Mouse (Mus musculus) adrenal gland, postnatal 14 days (tissue): Measurements from ENCODE around the gene Cyba. TPM values are rescaled to one million over a fixed set of nuclear protein-coding genes. Genes with fewer than 3 reads are reported as not detected.

ENCODE experiments used
- DNase-seq: peaks from one replicate; pipeline ENCODE4 v3.0.0; 2021; ENCODE audit warnings: mixed read lengths
- microRNA-seq, 2 experiments: library from miRNA; unstranded; fragments of <30 nt; microRNA quantifications; one replicate each; pipeline ENCODE4 v1.2.0; 2021
- total RNA-seq: library from RNA; stranded (reverse); gene quantifications from 2 replicates; pipeline ENCODE4 v1.2.3, GENCODE M21; 2021

Gene Cyba
- total RNA-seq, 1 experiment from 2014 or later: 25.5 TPM

DNA sequence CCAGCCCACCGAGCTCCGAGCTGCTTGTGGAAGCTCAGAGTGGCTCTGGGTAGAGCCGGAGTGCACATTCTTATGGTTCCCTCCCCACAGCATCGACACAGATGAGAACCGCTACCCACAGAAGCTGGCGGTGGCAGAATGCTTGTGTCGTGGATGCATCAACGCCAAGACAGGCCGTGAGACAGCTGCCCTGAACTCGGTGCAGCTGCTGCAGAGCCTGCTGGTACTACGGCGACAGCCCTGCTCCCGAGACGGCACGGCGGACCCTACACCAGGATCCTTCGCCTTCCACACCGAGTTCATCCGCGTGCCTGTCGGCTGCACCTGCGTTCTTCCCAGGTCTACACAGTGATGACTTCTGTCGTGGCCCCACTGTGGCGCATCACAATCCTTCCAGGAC, 9.5 kb downstream of the Cyba start:
- no peak for DNase-seq

DNA sequence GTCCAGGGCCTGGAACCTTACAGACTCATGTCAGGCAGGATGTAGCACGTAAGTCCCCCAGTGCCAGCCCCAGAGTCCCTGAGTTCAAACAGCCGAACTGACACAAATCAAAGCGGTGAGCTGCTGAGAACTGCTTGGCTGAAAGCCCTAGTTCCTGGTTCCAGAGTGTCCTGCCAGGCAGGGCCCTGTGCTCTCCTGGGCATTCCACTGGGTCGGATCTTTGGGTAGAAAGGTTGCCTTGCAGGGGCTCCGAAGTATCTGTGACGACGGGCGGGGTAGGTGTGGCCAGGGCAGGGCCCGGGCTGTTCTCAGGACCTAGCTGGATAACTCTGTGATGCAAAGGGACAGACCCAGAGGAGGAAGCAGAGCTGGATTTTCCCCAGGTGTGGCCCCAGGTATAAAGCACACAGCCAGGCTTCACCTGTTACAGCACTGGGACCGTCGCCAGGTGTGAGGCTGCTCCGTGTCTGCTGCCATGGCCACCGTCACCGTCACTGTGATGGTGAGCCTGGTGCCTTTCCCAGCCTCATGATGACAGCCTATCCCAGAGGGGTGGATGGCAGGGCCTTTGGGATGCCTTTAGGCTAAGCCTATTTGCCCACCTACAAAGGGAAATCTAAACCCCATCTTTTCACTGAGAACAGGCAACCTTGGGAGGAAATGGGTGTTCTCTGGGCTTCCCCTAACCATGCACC, 11.2 kb downstream of the Cyba start, which contains the start of gene Il17c:
TSS of gene Il17c (plus strand) at position 645 of the 695 bp plus-strand sequence.
- peak; percentile 30 for DNase-seq

DNA sequence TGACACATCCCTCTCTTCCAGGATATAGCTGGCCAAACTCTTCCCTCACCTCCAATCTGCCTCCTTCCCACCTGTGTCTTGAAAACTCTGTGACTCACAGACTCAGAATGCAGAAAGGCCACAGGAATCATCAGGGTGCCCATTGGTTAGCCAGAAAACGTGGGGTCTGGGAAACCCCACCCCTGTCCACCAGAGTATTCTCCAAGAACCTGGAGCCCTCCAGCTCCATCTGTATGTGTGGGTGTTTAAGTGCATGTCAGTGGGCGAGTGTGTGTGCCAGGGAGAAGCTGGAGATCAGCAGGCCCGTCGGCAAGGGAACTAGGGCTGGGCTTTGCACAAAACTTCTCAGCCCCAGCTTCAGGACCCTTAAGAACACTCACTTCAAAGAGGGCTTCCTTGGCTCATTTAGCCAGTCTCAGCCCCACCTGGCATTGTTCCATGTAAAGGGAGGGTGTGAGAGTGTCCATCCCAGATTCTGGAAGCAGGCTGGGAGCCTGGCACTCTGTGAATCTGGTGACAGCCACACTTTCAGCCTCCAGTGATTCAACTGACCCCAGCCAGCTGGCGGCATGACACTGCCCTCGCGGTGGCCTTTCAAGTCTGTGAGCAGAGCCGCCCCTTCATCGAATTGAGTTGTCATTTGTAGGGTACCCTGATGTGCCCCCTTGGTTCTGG, 12.7 kb downstream of the Cyba start:
- DNase-seq: no peak

DNA sequence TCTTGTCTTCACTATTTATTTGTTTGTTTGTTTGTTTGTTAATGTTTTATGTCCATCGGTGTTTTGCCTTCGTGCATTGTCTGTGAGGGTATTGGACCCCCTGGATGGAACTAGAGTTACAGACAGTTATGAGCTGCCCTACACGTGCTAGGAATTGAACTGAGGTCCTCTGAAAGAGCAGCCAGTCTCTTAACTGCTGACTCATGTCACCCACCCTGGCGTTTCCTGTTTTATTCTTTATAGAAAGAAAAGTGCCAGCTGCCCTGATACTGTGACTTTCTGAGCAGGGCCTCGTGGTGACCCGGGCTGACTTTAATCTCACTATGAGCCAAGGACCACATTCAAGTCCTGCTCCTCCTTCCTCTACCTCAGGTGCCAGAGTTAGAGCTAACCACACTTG, 17.2 kb downstream of the Cyba start:
- DNase-seq: no peak

DNA sequence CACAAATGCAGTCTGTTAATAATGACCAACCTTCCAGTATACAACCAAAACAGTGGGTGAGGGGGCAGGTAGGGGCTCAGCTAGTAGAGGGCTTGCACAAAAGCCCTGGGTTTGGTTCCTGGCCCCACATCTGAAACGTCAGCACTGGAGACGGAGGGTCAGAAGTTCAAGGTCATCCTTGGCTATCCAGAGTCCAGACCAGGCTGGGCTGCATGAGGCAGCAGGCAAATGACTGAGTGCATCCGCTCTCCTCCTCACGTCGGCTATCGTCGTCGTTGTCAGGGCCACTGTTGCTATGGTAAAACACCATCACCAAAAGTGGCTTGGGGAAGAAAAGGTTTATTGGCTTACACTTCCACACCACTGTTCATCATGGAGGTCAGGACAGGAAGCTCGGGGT, 18.4 kb downstream of the Cyba start:
- DNase-seq: no peak

DNA sequence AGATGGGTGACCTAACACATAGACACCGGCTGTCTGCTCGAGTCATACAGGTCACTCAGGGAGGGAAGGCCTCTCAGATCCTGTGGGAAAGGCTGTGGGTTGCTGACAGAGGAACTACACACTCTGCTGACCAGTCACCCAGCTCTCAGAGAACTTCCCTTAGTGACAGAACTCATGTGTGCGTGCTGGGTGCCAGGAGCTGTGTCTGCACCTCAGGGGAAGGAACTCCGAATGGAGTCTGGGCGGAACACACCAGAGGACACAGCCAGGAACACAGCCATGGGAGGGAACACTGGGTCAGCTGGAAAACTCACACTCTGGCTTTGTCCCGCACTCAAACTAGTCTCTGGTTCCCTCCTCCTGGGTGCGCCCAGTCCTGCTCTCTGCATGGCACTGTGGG, 25.1 kb downstream of the Cyba start:
- no peak for DNase-seq

DNA sequence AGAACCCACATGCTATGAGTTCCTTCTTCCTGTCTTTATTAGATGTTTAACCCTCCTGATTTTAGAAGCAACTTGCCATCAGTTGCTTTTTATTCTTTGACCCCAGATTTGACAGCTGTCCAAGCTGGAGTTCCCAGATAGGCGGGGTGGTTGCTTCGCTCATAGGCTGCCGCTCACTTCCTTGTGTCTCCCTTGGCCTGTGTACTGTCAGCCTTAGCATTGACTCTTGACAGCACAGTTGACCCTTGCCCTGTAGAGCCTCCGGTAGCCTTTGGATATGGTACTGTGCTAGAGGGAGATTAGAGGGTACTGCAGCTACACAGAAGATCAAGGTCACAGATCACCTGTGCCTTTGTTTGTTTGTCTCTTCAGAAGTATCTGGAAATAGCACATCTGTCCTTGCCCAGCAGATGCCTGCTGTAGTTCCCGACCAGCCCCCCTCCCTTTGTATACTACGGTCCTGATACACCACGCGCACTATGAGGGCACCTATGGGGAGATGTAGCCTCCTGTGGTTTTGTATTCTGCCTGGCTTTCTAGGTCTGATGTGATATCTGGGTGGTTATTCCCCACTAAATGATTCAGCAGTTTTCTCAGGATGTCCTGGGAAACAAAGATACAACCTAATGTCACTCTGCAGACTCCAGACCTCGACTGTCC, 27.5 kb downstream of the Cyba start:
- DNase-seq: no peak

DNA sequence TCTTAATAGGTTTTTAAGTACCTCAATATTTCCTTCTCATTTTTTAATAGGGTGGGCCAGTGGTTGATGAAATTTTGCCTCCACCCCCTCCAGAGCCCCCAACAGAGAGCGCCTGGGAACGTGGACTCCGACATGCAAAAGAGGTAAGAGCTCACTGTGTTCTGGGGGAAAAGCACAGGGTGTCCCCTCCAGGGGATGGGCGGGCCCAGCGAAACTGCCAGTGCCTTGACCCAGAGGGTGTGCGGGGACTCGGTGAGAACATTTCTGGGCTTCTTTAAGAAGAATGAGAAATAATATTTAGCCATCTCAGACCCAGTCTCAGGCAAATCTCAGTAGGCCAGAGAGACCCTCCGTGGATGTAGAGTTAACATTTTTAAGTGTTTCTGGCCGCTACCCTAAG, 34.5 kb downstream of the Cyba start:
- no peak for DNase-seq

DNA sequence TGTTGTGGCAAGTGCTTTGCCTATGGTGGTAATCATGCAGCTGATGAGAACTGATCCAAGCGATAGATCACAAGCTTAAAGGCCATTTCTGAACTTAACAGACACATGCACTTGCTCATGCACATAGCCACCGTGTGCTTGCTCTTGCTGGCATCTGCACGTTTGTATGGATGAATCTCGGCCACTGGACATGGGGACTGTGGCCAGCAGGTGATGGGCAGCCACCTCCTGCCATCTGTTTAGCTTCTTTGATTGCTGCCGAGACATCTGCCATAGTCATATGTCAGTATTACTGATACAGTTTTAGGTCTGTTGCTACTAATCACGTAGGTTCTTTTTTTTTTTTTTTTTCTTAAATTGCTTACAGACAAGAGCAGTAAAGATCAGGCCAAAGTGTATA, 37.4 kb downstream of the Cyba start:
- DNase-seq: no peak

DNA sequence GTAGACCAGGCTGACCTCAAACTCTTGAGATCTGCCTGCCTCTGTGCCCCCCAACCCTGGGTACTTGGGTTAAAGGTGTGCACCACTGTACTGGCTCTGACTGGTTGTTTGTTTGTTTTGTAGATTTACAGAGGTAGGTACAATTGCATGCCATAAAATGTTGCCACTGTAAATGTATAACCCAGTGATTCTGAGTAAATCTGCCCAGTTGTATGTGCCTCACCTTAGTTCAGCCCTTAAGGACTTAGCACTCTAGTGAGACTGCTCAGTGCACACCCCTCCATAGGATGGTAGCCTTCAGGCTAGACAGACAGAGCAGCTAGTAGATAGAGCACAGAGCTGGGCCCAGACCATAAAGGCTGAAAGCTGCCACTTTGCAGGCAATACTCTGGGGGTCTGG, 39.0 kb downstream of the Cyba start:
- no peak for DNase-seq

DNA sequence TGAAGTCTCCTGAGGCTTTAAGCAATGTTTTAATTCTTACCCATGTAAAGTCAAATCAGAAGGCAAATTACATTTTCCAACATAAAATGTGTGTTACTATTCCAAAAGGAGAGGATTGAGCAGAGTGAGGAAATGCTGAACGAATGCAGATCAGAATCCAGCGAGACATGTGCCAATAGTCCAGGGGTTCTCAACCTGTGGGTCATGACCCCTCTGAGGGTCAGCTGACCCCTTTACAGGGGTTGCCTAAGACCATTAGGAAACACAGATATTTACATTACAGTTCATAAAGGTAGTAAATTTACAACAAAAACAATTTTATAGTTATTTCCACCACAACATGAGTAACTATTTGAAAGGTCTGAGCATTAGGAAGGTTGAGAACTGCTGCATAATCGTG, 42.0 kb downstream of the Cyba start:
- no peak for DNase-seq

DNA sequence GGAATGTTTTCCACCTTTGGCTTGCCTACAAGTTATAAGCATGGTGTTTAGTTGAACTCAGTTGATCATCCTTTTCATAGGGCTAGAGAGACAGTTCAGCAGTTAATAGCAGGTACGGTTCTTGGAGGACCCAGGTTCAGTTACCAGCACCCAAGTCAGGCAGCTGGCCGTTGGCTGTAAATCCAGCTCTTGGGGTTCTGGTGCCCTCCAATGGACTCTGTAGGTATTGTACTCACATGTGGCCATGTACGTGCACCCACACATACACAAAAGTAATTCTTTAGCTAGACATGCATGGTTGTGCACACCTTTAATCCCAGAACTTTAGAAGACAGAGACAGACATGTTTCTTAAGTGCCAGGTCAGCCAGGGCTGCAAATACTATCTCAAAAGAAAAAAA, 43.4 kb downstream of the Cyba start:
- no peak for DNase-seq

DNA sequence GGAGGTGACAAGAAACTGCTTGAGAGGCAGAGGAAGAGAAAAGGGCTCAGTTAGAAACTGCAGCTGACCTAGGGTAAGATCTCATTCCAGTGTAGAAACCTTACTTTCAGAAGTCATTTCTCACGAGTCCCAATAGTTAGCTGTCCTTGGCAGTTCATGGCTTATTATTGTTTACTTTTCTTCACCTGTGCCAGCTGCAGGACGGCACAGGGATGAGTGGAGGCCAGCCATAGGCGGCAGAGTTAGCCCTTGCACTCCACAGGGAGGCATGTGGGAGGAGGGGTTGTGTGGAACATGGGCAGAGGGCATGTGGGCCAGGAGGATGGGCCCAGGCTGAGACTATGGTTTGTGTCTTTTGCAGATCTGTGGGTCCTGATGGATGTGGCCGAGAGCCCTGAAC, 49.7 kb downstream of the Cyba start:
- no peak for DNase-seq

DNA sequence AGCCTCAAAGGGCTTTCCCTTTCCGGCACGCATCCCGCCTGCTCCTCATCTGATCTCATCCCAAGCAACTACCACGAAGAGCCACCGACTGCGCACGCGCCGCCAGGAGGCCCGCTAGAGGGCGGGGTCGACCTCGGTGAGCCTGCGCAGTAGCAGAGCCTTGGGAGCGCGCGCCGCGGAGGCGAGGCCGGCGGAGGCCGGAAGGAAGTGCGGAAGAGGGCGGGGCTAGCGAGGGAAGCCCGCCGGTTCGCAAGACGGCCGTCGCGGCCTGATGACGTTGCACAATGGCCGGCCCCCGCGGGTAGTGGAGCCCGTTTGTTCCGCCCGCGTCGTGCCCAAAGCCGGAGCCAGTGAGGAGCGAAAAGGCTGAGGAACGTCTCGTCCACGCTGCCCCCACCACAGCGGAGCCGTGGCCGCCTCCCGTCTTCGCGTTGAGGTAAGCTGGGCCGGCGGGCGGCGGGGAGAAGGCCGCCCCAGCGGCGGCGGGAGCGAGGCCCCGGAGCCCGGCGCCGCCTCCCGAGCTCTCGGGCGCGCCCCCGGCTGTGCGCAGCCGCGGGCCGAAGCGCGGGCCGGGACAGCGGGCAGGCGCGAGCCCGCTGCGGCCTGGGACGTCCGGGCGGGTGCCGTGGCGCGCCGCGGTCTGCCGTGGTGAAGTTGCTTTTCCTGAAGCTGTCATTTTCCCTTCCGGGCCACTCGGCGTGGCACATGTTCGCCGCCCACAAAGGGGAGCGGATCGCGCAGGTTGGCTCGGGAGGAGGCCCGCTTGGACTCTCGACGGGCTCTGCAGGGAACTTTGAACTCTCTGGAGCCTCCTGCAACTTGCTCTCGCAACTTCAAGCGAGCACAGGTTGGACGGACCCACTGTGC, 56.1 kb downstream of the Cyba start, which contains the start of gene Zc3h18:
TSS of gene Zc3h18 (plus strand) at position 245 of the 867 bp plus-strand sequence.
- DNase-seq: peak; percentile 100

DNA sequence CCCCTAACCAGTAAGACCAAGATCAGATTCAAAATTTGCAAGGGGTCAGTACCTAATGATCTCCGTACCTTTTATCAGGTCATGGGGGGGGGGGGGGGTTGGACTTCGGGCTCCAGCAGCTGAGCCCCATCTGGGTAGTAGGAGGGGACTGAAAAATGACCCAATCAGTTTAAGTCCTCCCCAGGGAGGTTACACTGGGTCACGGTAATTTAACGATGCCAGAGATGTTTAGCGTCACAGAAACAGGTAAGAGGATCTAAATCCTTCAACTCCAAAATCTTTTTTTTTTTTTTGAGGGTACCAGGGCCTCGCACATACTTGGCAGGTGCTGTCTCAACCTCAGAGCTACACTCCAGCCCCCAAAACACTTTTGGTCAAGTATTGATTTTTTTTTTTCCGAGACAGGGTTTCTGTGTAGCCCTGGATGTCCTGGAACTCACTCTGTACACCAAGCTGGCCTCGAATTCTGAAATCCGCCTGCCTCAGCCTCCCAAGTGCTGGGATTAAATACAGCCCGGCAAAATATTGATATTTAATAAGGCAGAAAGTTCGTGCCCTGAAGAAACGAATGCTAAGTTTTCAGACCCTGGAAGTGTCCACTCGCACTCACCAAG, 56.9 kb downstream of the Cyba start:
- DNase-seq: no peak

DNA sequence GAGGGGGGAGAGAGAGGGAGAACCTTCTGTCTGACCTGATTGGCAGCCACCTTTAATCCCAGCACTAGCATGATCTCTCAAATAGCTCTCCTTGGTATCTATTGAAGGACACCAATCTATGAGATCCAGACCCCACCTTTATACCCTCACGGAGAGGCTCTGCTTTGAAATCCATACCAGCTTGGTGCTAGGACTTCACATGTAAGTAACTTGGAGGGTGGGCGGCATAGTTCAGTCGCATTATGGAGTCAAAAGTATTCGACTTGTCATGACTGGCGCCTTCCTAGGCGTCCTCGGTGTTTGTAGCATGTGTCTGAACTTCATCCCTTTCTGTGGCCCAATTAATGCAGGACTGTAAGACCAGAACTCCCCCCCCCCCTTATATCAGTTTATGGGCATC, 57.4 kb downstream of the Cyba start:
- no peak for DNase-seq

Small RNAs within 50 kb of the gene (microRNA-seq; reads per million reads assigned to microRNA genes)
- gene Gm24366: 0 reads per million in 2 experiments

Other genes starting within 250 kb of the Cyba start
- 23.6 and 24.6 TPM in 2 replicates for gene Zfpm1, start 150.8 kb downstream of the Cyba start, total RNA-seq
- not detected in 2 replicates for gene Trhr2, start 72.2 kb downstream of the Cyba start, total RNA-seq
- 39.5 and 40.6 TPM in 2 replicates for gene Zc3h18, start 56.3 kb downstream of the Cyba start, total RNA-seq
- gene Il17c, start 10.9 kb downstream of the Cyba start, total RNA-seq: not detected in 2 replicates
- gene Mvd, start 10.5 kb upstream of the Cyba start, total RNA-seq: 10.6 and 13.3 TPM in 2 replicates
- 0.45 TPM in 1 of 2 replicates, not detected in the other for gene Snai3, start 27.8 kb upstream of the Cyba start, total RNA-seq
- 37.9 and 38.5 TPM in 2 replicates for gene Rnf166, start 43.1 kb upstream of the Cyba start, total RNA-seq
- 21.3 and 23.0 TPM in 2 replicates for gene Ctu2, start 43.2 kb upstream of the Cyba start, total RNA-seq
- gene Piezo1, start 118.4 kb upstream of the Cyba start, total RNA-seq: 23.2 and 29.9 TPM in 2 replicates
- 15.5 and 15.8 TPM in 2 replicates for gene Cdt1, start 135.1 kb upstream of the Cyba start, total RNA-seq
- 71.3 and 74.9 TPM in 2 replicates for gene Aprt, start 144.0 kb upstream of the Cyba start, total RNA-seq
- gene Galns, start 178.5 kb upstream of the Cyba start, total RNA-seq: 5.4 and 7.5 TPM in 2 replicates
- gene Trappc2l, start 178.7 kb upstream of the Cyba start, total RNA-seq: 47.6 and 52.6 TPM in 2 replicates
- not detected in 2 replicates for gene Pabpn1l, start 189.8 kb upstream of the Cyba start, total RNA-seq